Mouse (Mus musculus) liver, adult 2 months (tissue): ENCODE results near the gene Samd5. TPM values are rescaled to one million over a fixed set of nuclear protein-coding genes. Genes with fewer than 3 reads are reported as not detected.

Experiments
- DNase-seq: peaks from one replicate; pipeline ENCODE4 v3.0.0-alpha.2; 2011; ENCODE audit warnings: low read depth, low spot score; ENCODE audit errors: extremely low read depth
- H3K27ac ChIP-seq: fragments of 200-500 bp; replicated peaks from 2 replicates; pipeline ENCODE4 v1.5.1; 2012; ENCODE audit warnings: low read depth, mild to moderate bottlenecking, control low read depth, inconsistent platforms, low read length; ENCODE audit not compliant: insufficient read depth
- H3K27me3 ChIP-seq: fragments of 200-500 bp; 2 replicates; pipeline ENCODE4 v1.6.1; 2012; ENCODE audit warnings: mild to moderate bottlenecking, moderate library complexity, low read length, inconsistent platforms; ENCODE audit not compliant: control insufficient read depth, insufficient read depth
- H3K36me3 ChIP-seq: fragments of 200-500 bp; 2 replicates; pipeline ENCODE4 v1.6.1; 2012; ENCODE audit warnings: low read length, inconsistent platforms; ENCODE audit not compliant: control insufficient read depth, insufficient read depth
- H3K4me1 ChIP-seq: fragments of 200-500 bp; 2 replicates; pipeline ENCODE4 v1.6.1; 2011; ENCODE audit warnings: low read length; ENCODE audit not compliant: control insufficient read depth, insufficient read depth
- H3K4me3 ChIP-seq: fragments of 200-500 bp; 2 replicates; pipeline ENCODE4 v1.5.1; 2011; ENCODE audit warnings: low read depth, mild to moderate bottlenecking, control low read depth, low read length, moderate library complexity; ENCODE audit not compliant: insufficient read depth
- H3K79me2 ChIP-seq: fragments of 200-500 bp; 2 replicates; pipeline ENCODE4 v1.6.1; 2012; ENCODE audit warnings: inconsistent platforms, mild to moderate bottlenecking, low read length, moderate library complexity; ENCODE audit not compliant: control insufficient read depth, insufficient read depth
- H3K9ac ChIP-seq: fragments of 200-500 bp; 2 replicates; pipeline ENCODE4 v1.6.1; 2012; ENCODE audit warnings: low read depth, mild to moderate bottlenecking, control low read depth, inconsistent platforms, low read length
- CTCF ChIP-seq: fragments of 200-500 bp; IDR thresholded peaks from 2 replicates; pipeline ENCODE4 v1.5.1; 2011; ENCODE audit warnings: low read depth, low read length, control low read depth
- POLR2A ChIP-seq: fragments of 200-500 bp; IDR thresholded peaks from 2 replicates; pipeline ENCODE4 v1.6.1; 2011; ENCODE audit warnings: low read length, control low read depth; ENCODE audit not compliant: insufficient read depth; ENCODE audit errors: extremely low read depth
- WGBS: fragments of 180-500 bp; shearing (Covaris S2); methylation state at CpG from one replicate; pipeline ENCODE4 v1.1.7; 2018; 5-methylcytosine and 5-hydroxymethylcytosine counted together
- polyA plus RNA-seq: library from polyadenylated mRNA; depleted of rRNA; stranded (reverse); fragments of >200 nt; gene quantifications from 2 replicates; pipeline ENCODE4 v1.2.3, GENCODE M21; 2012; rRNA removed
- total RNA-seq: library from RNA; depleted of rRNA; stranded (reverse); fragments of >200 nt; gene quantifications from 2 replicates; pipeline ENCODE4 v1.2.3, GENCODE M21; 2014; rRNA removed

Samd5 gene
- total RNA-seq (0.92 and 1.3 TPM in 2 replicates), polyA plus RNA-seq (0.17 and 0.21 TPM in 2 replicates)

GRCm38 (mm10) chr10:9674561-9675521 lies at the start of gene Samd5:
Gene Samd5 (minus strand): TSS chr10:9675208.
- no peak within 1 kb of the TSS for H3K27ac ChIP-seq
- DNase-seq: no peak
- TF ChIP-seq POLR2A (no peak), CTCF (no peak)
- H3K9ac ChIP-seq: peak within 1 kb of the TSS; percentile 24
- no peaks in the 10 kb centered on the region for H3K79me2 ChIP-seq
- no peaks in the 10 kb centered on the region for H3K4me1 ChIP-seq
- H3K27me3 ChIP-seq: peaks cover 8% of the 10 kb centered on the region
- H3K4me3 ChIP-seq: peak within 1 kb of the TSS; percentile 56
- under 1% methylated on average over 90 of the region's 91 CpGs for WGBS
- no peaks in the 10 kb centered on the region for H3K36me3 ChIP-seq

- no peaks in the 10 kb centered on the region for H3K27me3 ChIP-seq
- WGBS: 76% methylated on average over 11 of the region's 11 CpGs
- TF ChIP-seq CTCF: no peak
- no peak for TF ChIP-seq POLR2A
- no peak overlapping the region for H3K4me3 ChIP-seq
- H3K27ac ChIP-seq: no peak overlapping the region
- no peak overlapping the region for H3K9ac ChIP-seq
- no peak for DNase-seq
- no peaks in the 10 kb centered on the region for H3K4me1 ChIP-seq
- no peaks in the 10 kb centered on the region for H3K36me3 ChIP-seq
- no peaks in the 10 kb centered on the region for H3K79me2 ChIP-seq
These were observed 47.7 kb upstream of the Samd5 start for GRCm38 (mm10) chr10:9722519-9723303.

- DNase-seq: no peak
- H3K36me3 ChIP-seq: no peaks in the 10 kb centered on the region
- H3K27me3 ChIP-seq: no peaks in the 10 kb centered on the region
- no peak overlapping the region for H3K27ac ChIP-seq
- H3K79me2 ChIP-seq: no peaks in the 10 kb centered on the region
- H3K4me3 ChIP-seq: no peak overlapping the region
- WGBS: 70% methylated on average over 5 of the region's 5 CpGs
- H3K4me1 ChIP-seq: no peaks in the 10 kb centered on the region
- TF ChIP-seq CTCF: no peak
- TF ChIP-seq POLR2A: no peak
- no peak overlapping the region for H3K9ac ChIP-seq
These were observed 45.0 kb upstream of the Samd5 start for GRCm38 (mm10) chr10:9720027-9720426.

- peak; percentile 15 for DNase-seq
- Histone ChIP-seq H3K4me1 (no peaks in the 10 kb centered on the region), H3K79me2 (no peaks in the 10 kb centered on the region), H3K27ac (no peak overlapping the region), H3K4me3 (no peak overlapping the region), H3K36me3 (no peaks in the 10 kb centered on the region), H3K27me3 (no peaks in the 10 kb centered on the region), H3K9ac (no peak overlapping the region)
- WGBS: 61% methylated on average over 5 of the region's 5 CpGs
- TF ChIP-seq POLR2A (no peak), CTCF (no peak)
These were observed 43.1 kb upstream of the Samd5 start for GRCm38 (mm10) chr10:9718086-9718485.

- Histone ChIP-seq H3K27me3 (no peaks in the 10 kb centered on the region), H3K79me2 (no peaks in the 10 kb centered on the region), H3K27ac (no peak overlapping the region), H3K4me1 (no peaks in the 10 kb centered on the region), H3K36me3 (no peaks in the 10 kb centered on the region), H3K9ac (no peak overlapping the region), H3K4me3 (no peak overlapping the region)
- 74% methylated on average over 1 of the region's 1 CpGs for WGBS
- DNase-seq: no peak
- no peak for TF ChIP-seq POLR2A
- no peak for TF ChIP-seq CTCF
These were observed 29.9 kb upstream of the Samd5 start for GRCm38 (mm10) chr10:9704956-9705355.
